Mouse (Mus musculus): ENCODE measurements around the gene Ctf2.

- TF ChIP-seq EP300 (optimal IDR thresholded peaks at IDR 0.05) (no peak), CTCF (IDR thresholded peaks at IDR 0.05; ENCODE audit: low read depth) (0 out of 2 replicates have a peak, but pooled peaks have one; percentile 2)
Observed at GRCm38 (mm10) chr7:127777474-127778266, 45.7 kb upstream of the Ctf2 start.
